Mouse (Mus musculus): ENCODE results near the gene Elof1. TPM values are rescaled to one million over a fixed set of nuclear protein-coding genes. Genes with fewer than 3 reads are reported as not detected.
A peak's percentile ranks its signal among the peaks of the same experiment; 100 is the strongest.

Gene Elof1
- polyA plus RNA-seq (2012), result 12.4 and 16.3 TPM in 2 replicates

GRCm38 (mm10) chr9:22116740-22117426 is at the start of gene Elof1:
TSS of gene Elof1 (minus strand) at chr9:22117172.
- H3K36me3 ChIP-seq (ENCODE audit: control insufficient read depth), result peaks cover 34% of the 10 kb centered on the region
- H3K4me1 ChIP-seq (ENCODE audit: control insufficient read depth), result peaks cover 47% of the 10 kb centered on the region
- no peaks in the 10 kb centered on the region for H3K9me3 ChIP-seq (ENCODE audit: control insufficient read depth, low read length)
- TF ChIP-seq GATA1 (IDR thresholded peaks at IDR 0.05; ENCODE audit: low read length), result no peak
- TF ChIP-seq TAL1 (IDR thresholded peaks at IDR 0.05; ENCODE audit: low read length), result no peak
- H3K27me3 ChIP-seq (ENCODE audit: control insufficient read depth), result no peaks in the 10 kb centered on the region
- peak within 1 kb of the TSS; percentile 83 for H3K4me3 ChIP-seq (replicated peaks)

GRCm38 (mm10) chr9:22166686-22167085 is 49.7 kb upstream of the Elof1 start:
- Histone ChIP-seq H3K27me3 (ENCODE audit: control insufficient read depth) (peaks cover 4% of the 10 kb centered on the region; the same call in 1 of the 2 replicates), H3K36me3 (ENCODE audit: control insufficient read depth) (no peaks in the 10 kb centered on the region), H3K9me3 (ENCODE audit: control insufficient read depth, low read length) (peaks cover 7% of the 10 kb centered on the region), H3K4me3 (replicated peaks) (no peak overlapping the region), H3K4me1 (ENCODE audit: control insufficient read depth) (no peaks in the 10 kb centered on the region)
- no peak for TF ChIP-seq GATA1 (IDR thresholded peaks at IDR 0.05; ENCODE audit: low read length)
- TF ChIP-seq TAL1 (IDR thresholded peaks at IDR 0.05; ENCODE audit: low read length), result no peak

GRCm38 (mm10) chr9:22165964-22166363 is 49.0 kb upstream of the Elof1 start:
- H3K4me1 ChIP-seq (ENCODE audit: control insufficient read depth), result no peaks in the 10 kb centered on the region
- TF ChIP-seq TAL1 (IDR thresholded peaks at IDR 0.05; ENCODE audit: low read length), result no peak
- TF ChIP-seq GATA1 (IDR thresholded peaks at IDR 0.05; ENCODE audit: low read length), result no peak
- H3K27me3 ChIP-seq (ENCODE audit: control insufficient read depth), result peaks cover 4% of the 10 kb centered on the region; the same call in 1 of the 2 replicates
- H3K4me3 ChIP-seq (replicated peaks), result no peak overlapping the region
- peaks cover 7% of the 10 kb centered on the region for H3K9me3 ChIP-seq (ENCODE audit: control insufficient read depth, low read length)
- no peaks in the 10 kb centered on the region for H3K36me3 ChIP-seq (ENCODE audit: control insufficient read depth)

- Histone ChIP-seq H3K9me3 (ENCODE audit: control insufficient read depth, low read length) (peaks cover 7% of the 10 kb centered on the region), H3K36me3 (ENCODE audit: control insufficient read depth) (no peaks in the 10 kb centered on the region), H3K4me3 (replicated peaks) (peak overlapping the region; percentile 24), H3K4me1 (ENCODE audit: control insufficient read depth) (no peaks in the 10 kb centered on the region), H3K27me3 (ENCODE audit: control insufficient read depth) (peaks cover 4% of the 10 kb centered on the region; the same call in 1 of the 2 replicates)
- TF ChIP-seq TAL1 (IDR thresholded peaks at IDR 0.05; ENCODE audit: low read length) (no peak), GATA1 (IDR thresholded peaks at IDR 0.05; ENCODE audit: low read length) (no peak)
Measured at GRCm38 (mm10) chr9:22164711-22165668, 48.0 kb upstream of the Elof1 start.

- Histone ChIP-seq H3K4me1 (ENCODE audit: control insufficient read depth) (peaks cover 7% of the 10 kb centered on the region), H3K4me3 (replicated peaks) (no peak overlapping the region), H3K27me3 (ENCODE audit: control insufficient read depth) (peaks cover 4% of the 10 kb centered on the region; the same call in 1 of the 2 replicates), H3K36me3 (ENCODE audit: control insufficient read depth) (peaks cover 10% of the 10 kb centered on the region), H3K9me3 (ENCODE audit: control insufficient read depth, low read length) (peaks cover 7% of the 10 kb centered on the region)
- no peak for TF ChIP-seq TAL1 (IDR thresholded peaks at IDR 0.05; ENCODE audit: low read length)
- no peak for TF ChIP-seq GATA1 (IDR thresholded peaks at IDR 0.05; ENCODE audit: low read length)
Measured at GRCm38 (mm10) chr9:22162912-22163311, 45.9 kb upstream of the Elof1 start.

- Histone ChIP-seq H3K4me1 (ENCODE audit: control insufficient read depth) (peaks cover 13% of the 10 kb centered on the region), H3K36me3 (ENCODE audit: control insufficient read depth) (peaks cover 11% of the 10 kb centered on the region), H3K27me3 (ENCODE audit: control insufficient read depth) (peaks cover 4% of the 10 kb centered on the region; the same call in 1 of the 2 replicates), H3K4me3 (replicated peaks) (no peak overlapping the region), H3K9me3 (ENCODE audit: control insufficient read depth, low read length) (peaks cover 7% of the 10 kb centered on the region)
- no peak for TF ChIP-seq TAL1 (IDR thresholded peaks at IDR 0.05; ENCODE audit: low read length)
- no peak for TF ChIP-seq GATA1 (IDR thresholded peaks at IDR 0.05; ENCODE audit: low read length)
Measured at GRCm38 (mm10) chr9:22162305-22162704, 45.3 kb upstream of the Elof1 start.

GRCm38 (mm10) chr9:22161299-22161698 is 44.3 kb upstream of the Elof1 start:
- H3K9me3 ChIP-seq (ENCODE audit: control insufficient read depth, low read length), result no peaks in the 10 kb centered on the region
- peaks cover 11% of the 10 kb centered on the region for H3K36me3 ChIP-seq (ENCODE audit: control insufficient read depth)
- TF ChIP-seq TAL1 (IDR thresholded peaks at IDR 0.05; ENCODE audit: low read length), result no peak
- TF ChIP-seq GATA1 (IDR thresholded peaks at IDR 0.05; ENCODE audit: low read length), result no peak
- H3K4me1 ChIP-seq (ENCODE audit: control insufficient read depth), result peaks cover 19% of the 10 kb centered on the region
- peaks cover 4% of the 10 kb centered on the region; the same call in 1 of the 2 replicates for H3K27me3 ChIP-seq (ENCODE audit: control insufficient read depth)
- H3K4me3 ChIP-seq (replicated peaks), result no peak overlapping the region

- TF ChIP-seq GATA1 (IDR thresholded peaks at IDR 0.05; ENCODE audit: low read length) (no peak), TAL1 (IDR thresholded peaks at IDR 0.05; ENCODE audit: low read length) (no peak)
Measured at GRCm38 (mm10) chr9:22157516-22158265, 40.7 kb upstream of the Elof1 start.

More at GRCm38 (mm10) chr9:22157516-22158265, 40.7 kb upstream of the Elof1 start:
- H3K4me3 ChIP-seq (replicated peaks), result peak overlapping the region; percentile 95
- H3K9me3 ChIP-seq (ENCODE audit: control insufficient read depth, low read length), result no peaks in the 10 kb centered on the region
- H3K4me1 ChIP-seq (ENCODE audit: control insufficient read depth), result peaks cover 27% of the 10 kb centered on the region
- no peaks in the 10 kb centered on the region for H3K27me3 ChIP-seq (ENCODE audit: control insufficient read depth)
- H3K36me3 ChIP-seq (ENCODE audit: control insufficient read depth), result peaks cover 11% of the 10 kb centered on the region

Data from erythroblast, embryonic 14.5 days (primary cell).